Mouse (Mus musculus): Measurements from ENCODE around the gene Adap1. TPM values are rescaled to one million over a fixed set of nuclear protein-coding genes. Genes with fewer than 3 reads are reported as not detected.

Gene Adap1
- polyA plus RNA-seq, 1 experiment from 2014 or later = 2.3 TPM

- Histone ChIP-seq H3K9me3 (ENCODE audit: control insufficient read depth, low read depth, low read length) (no peaks in the 10 kb centered on the region), H3K27me3 (ENCODE audit: control insufficient read depth, insufficient read depth, low read length) (no peaks in the 10 kb centered on the region), H3K4me3 (ENCODE audit: low read depth, low read length) (no peak overlapping the region), H3K4me2 (replicated peaks; ENCODE audit: low read depth, low read length) (no peak overlapping the region), H3K9ac (replicated peaks; ENCODE audit: low read depth, low read length) (no peak overlapping the region), H3K4me1 (ENCODE audit: control insufficient read depth, insufficient read depth, low read length) (peaks cover 17% of the 10 kb centered on the region), H3K27ac (ENCODE audit: low read length) (no peak overlapping the region), H3K36me3 (ENCODE audit: control insufficient read depth, insufficient read depth, low read length) (no peaks in the 10 kb centered on the region)
- 30% methylated on average over 19 of the region's 19 CpGs for WGBS
- no peak for ATAC-seq (ENCODE audit: insufficient number of reproducible peaks, insufficient read depth, low FRiP score, low read depth)
Measured at GRCm38 (mm10) chr5:139355235-139355772, 29.9 kb upstream of the Adap1 start.

DNA sequence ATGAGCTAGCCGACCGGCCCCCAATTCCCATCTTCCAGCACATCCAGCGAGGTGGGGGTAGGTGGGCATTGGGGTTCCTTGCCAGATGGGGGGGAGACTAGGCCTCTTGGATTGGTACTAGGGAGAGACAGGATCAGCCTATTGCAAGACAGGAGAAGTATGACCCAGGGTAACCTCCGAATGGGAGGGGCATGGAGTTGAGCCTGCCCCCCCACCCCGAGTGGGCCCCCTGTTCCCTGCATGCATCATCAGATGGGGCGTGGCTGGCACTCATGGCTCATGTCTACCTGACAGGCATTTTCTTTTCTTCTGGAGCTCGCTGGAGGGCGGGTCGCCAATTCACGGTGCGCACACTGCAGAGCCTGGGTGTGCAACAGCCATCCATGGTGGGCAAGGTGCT lies 28.5 kb upstream of the Adap1 start:
- H3K9me3 ChIP-seq (ENCODE audit: control insufficient read depth, low read depth, low read length) = no peaks in the 10 kb centered on the region
- H3K27ac ChIP-seq (ENCODE audit: low read length) = peak overlapping the region; percentile 55; the same call in 1 of the 2 replicates
- WGBS = 70% methylated on average over 11 of the region's 11 CpGs
- peaks cover 17% of the 10 kb centered on the region for H3K4me1 ChIP-seq (ENCODE audit: control insufficient read depth, insufficient read depth, low read length)
- no peak overlapping the region for H3K9ac ChIP-seq (replicated peaks; ENCODE audit: low read depth, low read length)
- no peaks in the 10 kb centered on the region for H3K36me3 ChIP-seq (ENCODE audit: control insufficient read depth, insufficient read depth, low read length)
- 0 out of 2 replicates have a peak, but pooled peaks have one; percentile 10 for ATAC-seq (ENCODE audit: insufficient number of reproducible peaks, insufficient read depth, low FRiP score, low read depth)
- no peak overlapping the region for H3K4me3 ChIP-seq (ENCODE audit: low read depth, low read length)
- H3K4me2 ChIP-seq (replicated peaks; ENCODE audit: low read depth, low read length) = 0 out of 2 replicates have a peak overlapping the region, but pooled peaks have one; percentile 6
- no peaks in the 10 kb centered on the region for H3K27me3 ChIP-seq (ENCODE audit: control insufficient read depth, insufficient read depth, low read length)

DNA sequence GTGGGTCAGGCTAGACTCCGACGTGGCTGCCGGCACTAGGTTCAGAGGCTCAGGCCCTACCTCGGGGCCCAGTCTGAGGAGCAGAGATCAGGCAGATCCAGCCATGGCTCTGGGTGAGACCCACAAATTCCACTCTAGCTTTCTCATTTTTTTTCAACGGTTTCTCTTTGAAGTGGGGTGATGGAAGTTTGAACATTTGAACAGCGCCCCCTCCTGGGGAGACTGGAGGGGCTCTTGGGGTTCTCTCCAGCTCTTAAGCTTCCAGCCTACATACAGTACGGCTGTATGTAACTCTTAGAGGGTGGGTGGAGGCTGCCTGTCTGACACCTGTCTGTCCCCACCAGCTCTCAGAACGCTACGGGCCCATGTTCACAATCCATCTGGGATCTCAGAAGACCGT lies 28.1 kb upstream of the Adap1 start:
- no peak for ATAC-seq (ENCODE audit: insufficient number of reproducible peaks, insufficient read depth, low FRiP score, low read depth)
- Histone ChIP-seq H3K9ac (replicated peaks; ENCODE audit: low read depth, low read length) (no peak overlapping the region), H3K27ac (ENCODE audit: low read length) (peak overlapping the region; percentile 55; the same call in 1 of the 2 replicates), H3K4me2 (replicated peaks; ENCODE audit: low read depth, low read length) (peak overlapping the region; percentile 23), H3K4me1 (ENCODE audit: control insufficient read depth, insufficient read depth, low read length) (peaks cover 17% of the 10 kb centered on the region), H3K9me3 (ENCODE audit: control insufficient read depth, low read depth, low read length) (no peaks in the 10 kb centered on the region), H3K27me3 (ENCODE audit: control insufficient read depth, insufficient read depth, low read length) (no peaks in the 10 kb centered on the region), H3K36me3 (ENCODE audit: control insufficient read depth, insufficient read depth, low read length) (no peaks in the 10 kb centered on the region), H3K4me3 (ENCODE audit: low read depth, low read length) (no peak overlapping the region)
- WGBS = 50% methylated on average over 10 of the region's 10 CpGs

- Histone ChIP-seq H3K4me2 (replicated peaks; ENCODE audit: low read depth, low read length) (peak within 1 kb of the TSS; percentile 23), H3K27me3 (ENCODE audit: control insufficient read depth, insufficient read depth, low read length) (no peaks in the 10 kb centered on the region), H3K9me3 (ENCODE audit: control insufficient read depth, low read depth, low read length) (no peaks in the 10 kb centered on the region), H3K9ac (replicated peaks; ENCODE audit: low read depth, low read length) (no peak within 1 kb of the TSS; the same call in 1 of the 2 replicates), H3K4me1 (ENCODE audit: control insufficient read depth, insufficient read depth, low read length) (peaks cover 17% of the 10 kb centered on the region), H3K36me3 (ENCODE audit: control insufficient read depth, insufficient read depth, low read length) (no peaks in the 10 kb centered on the region), H3K4me3 (ENCODE audit: low read depth, low read length) (no peak within 1 kb of the TSS), H3K27ac (ENCODE audit: low read length) (peak within 1 kb of the TSS; percentile 55)
- 48% methylated on average over 6 of the region's 6 CpGs for WGBS
- no peak for ATAC-seq (ENCODE audit: insufficient number of reproducible peaks, insufficient read depth, low FRiP score, low read depth)
Measured at GRCm38 (mm10) chr5:139352317-139352716, 26.9 kb upstream of the Adap1 start, which contains the start of gene Cyp2w1. TSS of gene Cyp2w1 (plus strand) at chr5:139352617.

DNA sequence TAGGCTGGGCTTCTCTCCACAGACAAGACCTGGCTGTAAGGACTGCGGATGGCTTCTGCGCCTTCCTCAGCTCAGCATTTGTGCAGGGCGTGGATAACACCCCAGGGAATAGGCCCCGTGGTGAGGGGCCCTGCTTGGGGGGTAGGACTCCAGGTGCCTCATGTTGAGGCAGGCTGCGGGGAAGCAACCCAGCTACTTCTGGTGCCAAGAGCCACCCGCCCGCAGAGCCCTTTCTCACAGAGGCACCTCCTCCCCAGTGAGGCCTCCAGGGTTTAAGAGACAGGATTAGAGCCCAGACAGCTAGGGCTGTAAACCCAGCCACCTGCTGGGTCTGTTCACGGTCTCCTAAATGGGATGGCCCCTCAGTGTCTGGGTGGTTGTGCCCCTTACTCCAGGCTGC lies 26.2 kb upstream of the Adap1 start:
- Histone ChIP-seq H3K9ac (replicated peaks; ENCODE audit: low read depth, low read length) (no peak overlapping the region), H3K27ac (ENCODE audit: low read length) (peak overlapping the region; percentile 50), H3K36me3 (ENCODE audit: control insufficient read depth, insufficient read depth, low read length) (no peaks in the 10 kb centered on the region), H3K4me1 (ENCODE audit: control insufficient read depth, insufficient read depth, low read length) (peaks cover 17% of the 10 kb centered on the region), H3K27me3 (ENCODE audit: control insufficient read depth, insufficient read depth, low read length) (no peaks in the 10 kb centered on the region), H3K4me3 (ENCODE audit: low read depth, low read length) (no peak overlapping the region), H3K4me2 (replicated peaks; ENCODE audit: low read depth, low read length) (no peak overlapping the region; the same call in 1 of the 2 replicates), H3K9me3 (ENCODE audit: control insufficient read depth, low read depth, low read length) (no peaks in the 10 kb centered on the region)
- WGBS = 11% methylated on average over 8 of the region's 8 CpGs
- no peak for ATAC-seq (ENCODE audit: insufficient number of reproducible peaks, insufficient read depth, low FRiP score, low read depth)

- Histone ChIP-seq H3K27ac (ENCODE audit: low read length) (peak within 1 kb of the TSS; percentile 50), H3K9me3 (ENCODE audit: control insufficient read depth, low read depth, low read length) (no peaks in the 10 kb centered on the region), H3K4me3 (ENCODE audit: low read depth, low read length) (no peak within 1 kb of the TSS), H3K27me3 (ENCODE audit: control insufficient read depth, insufficient read depth, low read length) (no peaks in the 10 kb centered on the region), H3K4me2 (replicated peaks; ENCODE audit: low read depth, low read length) (no peak within 1 kb of the TSS; the same call in 1 of the 2 replicates), H3K9ac (replicated peaks; ENCODE audit: low read depth, low read length) (no peak within 1 kb of the TSS), H3K4me1 (ENCODE audit: control insufficient read depth, insufficient read depth, low read length) (peaks cover 17% of the 10 kb centered on the region), H3K36me3 (ENCODE audit: control insufficient read depth, insufficient read depth, low read length) (no peaks in the 10 kb centered on the region)
- 52% methylated on average over 5 of the region's 5 CpGs for WGBS
- no peak for ATAC-seq (ENCODE audit: insufficient number of reproducible peaks, insufficient read depth, low FRiP score, low read depth)
Measured at GRCm38 (mm10) chr5:139351134-139351533, 25.7 kb upstream of the Adap1 start, which contains the start of gene Cox19. TSS of gene Cox19 (minus strand) at chr5:139351418.

GRCm38 (mm10) chr5:139349713-139350112 lies 24.3 kb upstream of the Adap1 start:
- H3K9me3 ChIP-seq (ENCODE audit: control insufficient read depth, low read depth, low read length) = no peaks in the 10 kb centered on the region
- no peaks in the 10 kb centered on the region for H3K36me3 ChIP-seq (ENCODE audit: control insufficient read depth, insufficient read depth, low read length)
- no peak for ATAC-seq (ENCODE audit: insufficient number of reproducible peaks, insufficient read depth, low FRiP score, low read depth)
- H3K4me1 ChIP-seq (ENCODE audit: control insufficient read depth, insufficient read depth, low read length) = peaks cover 22% of the 10 kb centered on the region
- no peaks in the 10 kb centered on the region for H3K27me3 ChIP-seq (ENCODE audit: control insufficient read depth, insufficient read depth, low read length)
- H3K4me3 ChIP-seq (ENCODE audit: low read depth, low read length) = no peak overlapping the region
- no peak overlapping the region for H3K4me2 ChIP-seq (replicated peaks; ENCODE audit: low read depth, low read length)
- no peak overlapping the region for H3K9ac ChIP-seq (replicated peaks; ENCODE audit: low read depth, low read length)
- WGBS = 63% methylated on average over 6 of the region's 6 CpGs
- H3K27ac ChIP-seq (ENCODE audit: low read length) = peak overlapping the region; percentile 44; the same call in 1 of the 2 replicates

- 47% methylated on average over 1 of the region's 1 CpGs for WGBS
- ATAC-seq (ENCODE audit: insufficient number of reproducible peaks, insufficient read depth, low FRiP score, low read depth) = no peak
- Histone ChIP-seq H3K27me3 (ENCODE audit: control insufficient read depth, insufficient read depth, low read length) (no peaks in the 10 kb centered on the region), H3K4me1 (ENCODE audit: control insufficient read depth, insufficient read depth, low read length) (peaks cover 23% of the 10 kb centered on the region), H3K4me3 (ENCODE audit: low read depth, low read length) (no peak overlapping the region), H3K4me2 (replicated peaks; ENCODE audit: low read depth, low read length) (no peak overlapping the region), H3K9me3 (ENCODE audit: control insufficient read depth, low read depth, low read length) (no peaks in the 10 kb centered on the region), H3K27ac (ENCODE audit: low read length) (peak overlapping the region; percentile 2; the same call in 1 of the 2 replicates), H3K9ac (replicated peaks; ENCODE audit: low read depth, low read length) (no peak overlapping the region), H3K36me3 (ENCODE audit: control insufficient read depth, insufficient read depth, low read length) (peaks cover 6% of the 10 kb centered on the region)
Measured at GRCm38 (mm10) chr5:139347225-139347624, 21.8 kb upstream of the Adap1 start.

- Histone ChIP-seq H3K9ac (replicated peaks; ENCODE audit: low read depth, low read length) (no peak overlapping the region), H3K9me3 (ENCODE audit: control insufficient read depth, low read depth, low read length) (no peaks in the 10 kb centered on the region), H3K27ac (ENCODE audit: low read length) (peak overlapping the region; percentile 57; the same call in 1 of the 2 replicates), H3K4me2 (replicated peaks; ENCODE audit: low read depth, low read length) (peak overlapping the region; percentile 44), H3K36me3 (ENCODE audit: control insufficient read depth, insufficient read depth, low read length) (peaks cover 21% of the 10 kb centered on the region), H3K4me1 (ENCODE audit: control insufficient read depth, insufficient read depth, low read length) (peaks cover 16% of the 10 kb centered on the region), H3K4me3 (ENCODE audit: low read depth, low read length) (peak overlapping the region; percentile 65), H3K27me3 (ENCODE audit: control insufficient read depth, insufficient read depth, low read length) (no peaks in the 10 kb centered on the region)
- no peak; the same call in 1 of the 2 replicates for ATAC-seq (ENCODE audit: insufficient number of reproducible peaks, insufficient read depth, low FRiP score, low read depth)
- WGBS = 11% methylated on average over 5 of the region's 5 CpGs
Measured at GRCm38 (mm10) chr5:139345364-139345714, 19.9 kb upstream of the Adap1 start.

Measured in stomach, embryonic 14.5 days (tissue).